Mouse (Mus musculus): ENCODE results near the gene 2700097O09Rik. TPM values are rescaled to one million over a fixed set of nuclear protein-coding genes. Genes with fewer than 3 reads are reported as not detected.

2700097O09Rik gene
- polyA plus RNA-seq, 1 experiment from 2014 or later = 25.4 TPM

- no peak overlapping the region for H3K27ac ChIP-seq (replicated peaks in 1 of 2; ENCODE audit: control insufficient read depth in 1 of 2, insufficient read depth in 1 of 2, low read depth in 2 of 2, low read length in 2 of 2)
- no peak overlapping the region for H3K4me2 ChIP-seq (ENCODE audit: low read length)
- H3K9me3 ChIP-seq (ENCODE audit: control insufficient read depth, low read length) = no peaks in the 10 kb centered on the region
- 59% methylated on average over 5 of the region's 5 CpGs for WGBS
- H3K27me3 ChIP-seq (ENCODE audit: control insufficient read depth, insufficient read depth, low read length) = no peaks in the 10 kb centered on the region
- no peaks in the 10 kb centered on the region; a peak in 1 of 4 replicates for H3K4me1 ChIP-seq (ENCODE audit: control insufficient read depth in 2 of 2, insufficient read depth in 2 of 2, low read length in 2 of 2)
- no peak overlapping the region for H3K4me3 ChIP-seq (ENCODE audit: control insufficient read depth in 1 of 2, insufficient read depth in 1 of 2, low read depth in 1 of 2, low read length in 2 of 2)
- no peaks in the 10 kb centered on the region for H3K36me3 ChIP-seq (ENCODE audit: control insufficient read depth, insufficient read depth, low read length)
- ATAC-seq (ENCODE audit: insufficient number of reproducible peaks, insufficient read depth, low FRiP score, low read depth) = no peak
- no peak overlapping the region for H3K9ac ChIP-seq (ENCODE audit: low read length)
Observed at GRCm38 (mm10) chr12:54998411-54998810, 81.5 kb downstream of the 2700097O09Rik start.

- H3K4me1 ChIP-seq (ENCODE audit: control insufficient read depth in 2 of 2, insufficient read depth in 2 of 2, low read length in 2 of 2) = no peaks in the 10 kb centered on the region; a peak in 1 of 4 replicates
- no peaks in the 10 kb centered on the region for H3K36me3 ChIP-seq (ENCODE audit: control insufficient read depth, insufficient read depth, low read length)
- 80% methylated on average over 6 of the region's 6 CpGs for WGBS
- no peak for ATAC-seq (ENCODE audit: insufficient number of reproducible peaks, insufficient read depth, low FRiP score, low read depth)
- no peaks in the 10 kb centered on the region for H3K27me3 ChIP-seq (ENCODE audit: control insufficient read depth, insufficient read depth, low read length)
- H3K9me3 ChIP-seq (ENCODE audit: control insufficient read depth, low read length) = no peaks in the 10 kb centered on the region
- no peak overlapping the region for H3K9ac ChIP-seq (ENCODE audit: low read length)
- no peak overlapping the region for H3K4me3 ChIP-seq (ENCODE audit: control insufficient read depth in 1 of 2, insufficient read depth in 1 of 2, low read depth in 1 of 2, low read length in 2 of 2)
- no peak overlapping the region for H3K4me2 ChIP-seq (ENCODE audit: low read length)
- H3K27ac ChIP-seq (replicated peaks in 1 of 2; ENCODE audit: control insufficient read depth in 1 of 2, insufficient read depth in 1 of 2, low read depth in 2 of 2, low read length in 2 of 2) = no peak overlapping the region
Observed at GRCm38 (mm10) chr12:54996979-54997474, 82.9 kb downstream of the 2700097O09Rik start.

GRCm38 (mm10) chr12:54995965-54996364 is 83.9 kb downstream of the 2700097O09Rik start:
- no peaks in the 10 kb centered on the region for H3K36me3 ChIP-seq (ENCODE audit: control insufficient read depth, insufficient read depth, low read length)
- H3K9me3 ChIP-seq (ENCODE audit: control insufficient read depth, low read length) = no peaks in the 10 kb centered on the region
- ATAC-seq (ENCODE audit: insufficient number of reproducible peaks, insufficient read depth, low FRiP score, low read depth) = no peak
- no peak overlapping the region for H3K27ac ChIP-seq (replicated peaks in 1 of 2; ENCODE audit: control insufficient read depth in 1 of 2, insufficient read depth in 1 of 2, low read depth in 2 of 2, low read length in 2 of 2)
- no peaks in the 10 kb centered on the region; a peak in 1 of 4 replicates for H3K4me1 ChIP-seq (ENCODE audit: control insufficient read depth in 2 of 2, insufficient read depth in 2 of 2, low read length in 2 of 2)
- H3K9ac ChIP-seq (ENCODE audit: low read length) = no peak overlapping the region
- WGBS = 50% methylated on average over 3 of the region's 3 CpGs
- H3K4me2 ChIP-seq (ENCODE audit: low read length) = no peak overlapping the region
- no peaks in the 10 kb centered on the region for H3K27me3 ChIP-seq (ENCODE audit: control insufficient read depth, insufficient read depth, low read length)
- no peak overlapping the region for H3K4me3 ChIP-seq (ENCODE audit: control insufficient read depth in 1 of 2, insufficient read depth in 1 of 2, low read depth in 1 of 2, low read length in 2 of 2)

Other genes with a start within 250 kb of the 2700097O09Rik start
- 537 and 540 TPM in 2 replicates for gene Cfl2, start 217.2 kb downstream of the 2700097O09Rik start, polyA plus RNA-seq (2014; fragmentation: Nextera tagmentation; extraction: Ambion mirVana)
- gene Gm20403, start 93.6 kb downstream of the 2700097O09Rik start, polyA plus RNA-seq (2014; fragmentation: Nextera tagmentation; extraction: Ambion mirVana) = not detected in 2 replicates
- gene Baz1a, start 65.8 kb downstream of the 2700097O09Rik start, polyA plus RNA-seq (2014; fragmentation: Nextera tagmentation; extraction: Ambion mirVana) = 8.9 and 12.2 TPM in 2 replicates
- 135 and 136 TPM in 2 replicates for gene Srp54a, start 152 bp upstream of the 2700097O09Rik start, polyA plus RNA-seq (2014; fragmentation: Nextera tagmentation; extraction: Ambion mirVana)
- gene Fam177a, start 44.4 kb upstream of the 2700097O09Rik start, polyA plus RNA-seq (2014; fragmentation: Nextera tagmentation; extraction: Ambion mirVana) = 18.6 and 19.4 TPM in 2 replicates
- 46.1 and 53.0 TPM in 2 replicates for gene Srp54b, start 75.0 kb upstream of the 2700097O09Rik start, polyA plus RNA-seq (2014; fragmentation: Nextera tagmentation; extraction: Ambion mirVana)
- 0.44 and 1.1 TPM in 2 replicates for gene 1700047I17Rik2, start 119.5 kb upstream of the 2700097O09Rik start, polyA plus RNA-seq (2014; fragmentation: Nextera tagmentation; extraction: Ambion mirVana)
- gene Srp54c, start 150.1 kb upstream of the 2700097O09Rik start, polyA plus RNA-seq (2014; fragmentation: Nextera tagmentation; extraction: Ambion mirVana) = 58.4 and 58.9 TPM in 2 replicates
- 10.1 and 10.4 TPM in 2 replicates for gene 1110008L16Rik, start 219.5 kb upstream of the 2700097O09Rik start, polyA plus RNA-seq (2014; fragmentation: Nextera tagmentation; extraction: Ambion mirVana)
- 11.3 and 11.8 TPM in 2 replicates for gene Ppp2r3c, start 222.9 kb upstream of the 2700097O09Rik start, polyA plus RNA-seq (2014; fragmentation: Nextera tagmentation; extraction: Ambion mirVana)

Data from heart, embryonic 14.5 days (tissue).